Mouse (Mus musculus) embryonic fibroblast, embryonic 13.5 days (primary cell): ENCODE data around the gene Rnf41. TPM values are rescaled to one million over a fixed set of nuclear protein-coding genes. Genes with fewer than 3 reads are reported as not detected.
A peak's percentile ranks its signal among the peaks of the same experiment; 100 is the strongest.

Source experiments
- H3K27ac ChIP-seq: 2 replicates; pipeline ENCODE4 v1.5.1; 2012; ENCODE audit warnings: low read length, control low read depth, inconsistent platforms; ENCODE audit not compliant: insufficient read depth
- H3K4me1 ChIP-seq: 2 replicates; pipeline ENCODE4 v1.6.1; 2011; ENCODE audit warnings: low read length; ENCODE audit not compliant: control insufficient read depth, insufficient read depth
- H3K4me3 ChIP-seq: 2 replicates; pipeline ENCODE4 v1.5.1; 2011; ENCODE audit warnings: mild to moderate bottlenecking, control low read depth, low read length; ENCODE audit not compliant: insufficient read depth
- CTCF ChIP-seq: IDR thresholded peaks from 2 replicates; pipeline ENCODE4 v1.5.1; 2011; ENCODE audit warnings: mild to moderate bottlenecking, control low read depth, low read length, moderate library complexity, borderline replicate concordance; ENCODE audit not compliant: insufficient read depth
- POLR2A ChIP-seq: IDR thresholded peaks from 2 replicates; pipeline ENCODE4 v1.6.1; 2011; ENCODE audit warnings: low read depth, mild to moderate bottlenecking, control low read depth, low read length, moderate library complexity
- polyA plus RNA-seq: library from polyadenylated mRNA; stranded (reverse); fragments of >200 nt; gene quantifications from 2 replicates; pipeline ENCODE4 v1.2.4, GENCODE M21; 2011; ENCODE audit warnings: low read depth; ENCODE audit not compliant: missing spikeins, insufficient read length

Gene Rnf41
- polyA plus RNA-seq, 1 experiment, result 42.1 TPM

DNA sequence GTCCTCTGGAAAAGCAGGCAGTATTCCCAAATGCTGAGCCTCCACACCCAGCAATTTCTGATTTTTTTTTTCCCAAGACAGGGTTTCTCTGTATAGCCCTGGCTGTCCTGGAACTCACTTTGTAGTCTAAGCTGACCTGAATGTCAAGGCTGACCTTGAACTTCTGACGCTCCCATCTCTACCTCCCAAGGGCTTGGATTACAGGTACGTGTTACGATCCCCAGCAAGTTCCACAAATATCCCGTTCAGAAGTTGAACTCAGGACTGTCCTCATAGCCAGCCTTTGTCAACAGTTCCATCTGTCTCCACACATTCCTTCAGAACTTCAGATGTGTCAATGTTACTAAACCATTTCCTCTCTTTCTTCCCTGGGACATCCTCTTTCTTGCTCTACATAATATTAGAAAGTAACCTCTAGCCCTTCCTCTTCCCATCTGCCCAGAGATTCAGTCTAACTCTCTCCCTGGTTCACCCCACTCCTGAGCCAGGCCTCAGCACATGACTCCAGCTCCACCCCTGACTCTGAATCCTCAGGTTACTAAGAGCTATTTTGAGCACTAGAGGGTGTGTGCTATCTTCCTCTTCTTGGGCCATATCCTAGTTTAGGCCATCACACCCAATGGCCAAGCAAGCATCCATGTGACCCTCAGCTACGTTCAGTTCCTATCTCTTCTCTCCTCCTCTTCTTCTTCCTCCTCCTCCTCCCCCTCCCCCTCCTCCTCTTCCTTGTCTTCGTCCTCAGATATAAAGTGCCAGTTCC lies 38.3 kb upstream of the Rnf41 start:
- TF ChIP-seq POLR2A (no peak), CTCF (no peak)
- peaks cover 5% of the 10 kb centered on the region for H3K4me1 ChIP-seq
- no peak overlapping the region for H3K4me3 ChIP-seq
- H3K27ac ChIP-seq, result no peak overlapping the region

DNA sequence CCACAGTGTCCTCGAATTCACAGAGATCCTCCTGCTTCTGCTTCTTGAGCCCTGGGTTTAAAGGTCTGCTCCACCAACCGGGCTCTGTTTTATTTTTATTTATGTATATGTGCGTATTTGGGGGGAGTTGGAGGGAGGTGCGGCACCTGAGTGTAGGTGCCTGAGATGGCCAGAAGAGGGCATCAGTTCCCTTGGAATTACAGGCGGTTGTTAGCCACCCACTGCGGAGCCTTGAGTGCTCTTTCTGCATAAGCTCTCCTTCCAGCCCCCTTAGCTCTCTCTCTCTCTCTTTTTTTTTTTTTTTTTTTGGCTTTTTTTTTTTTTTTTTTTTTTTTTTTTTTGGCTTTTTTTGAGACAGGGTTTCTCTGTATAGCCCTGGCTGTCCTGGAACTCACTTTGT lies 37.1 kb upstream of the Rnf41 start:
- TF ChIP-seq POLR2A (no peak), CTCF (no peak)
- no peak overlapping the region for H3K27ac ChIP-seq
- H3K4me3 ChIP-seq, result no peak overlapping the region
- peaks cover 5% of the 10 kb centered on the region for H3K4me1 ChIP-seq

DNA sequence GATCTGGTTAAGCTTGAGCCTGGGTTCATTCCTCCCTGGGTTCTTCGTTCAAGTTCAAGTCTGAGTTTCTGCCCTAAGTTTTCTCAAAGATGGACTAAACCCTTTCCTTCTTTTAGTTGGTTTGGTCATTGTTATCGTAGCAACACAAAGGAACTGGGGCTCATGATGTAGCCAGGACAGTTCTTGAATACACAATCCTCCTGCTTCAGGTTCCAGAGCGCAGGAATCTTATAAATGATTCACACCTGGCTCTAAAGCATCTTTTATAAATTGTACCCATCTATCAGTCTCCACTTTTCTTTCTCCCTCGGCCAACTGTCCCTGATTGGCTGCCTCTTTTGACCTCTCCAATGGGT lies 35.4 kb upstream of the Rnf41 start:
- Histone ChIP-seq H3K4me1 (peaks cover 2% of the 10 kb centered on the region; the same call in 1 of the 2 replicates), H3K4me3 (no peak overlapping the region), H3K27ac (peak overlapping the region; percentile 93)
- no peak for TF ChIP-seq POLR2A
- no peak for TF ChIP-seq CTCF

DNA sequence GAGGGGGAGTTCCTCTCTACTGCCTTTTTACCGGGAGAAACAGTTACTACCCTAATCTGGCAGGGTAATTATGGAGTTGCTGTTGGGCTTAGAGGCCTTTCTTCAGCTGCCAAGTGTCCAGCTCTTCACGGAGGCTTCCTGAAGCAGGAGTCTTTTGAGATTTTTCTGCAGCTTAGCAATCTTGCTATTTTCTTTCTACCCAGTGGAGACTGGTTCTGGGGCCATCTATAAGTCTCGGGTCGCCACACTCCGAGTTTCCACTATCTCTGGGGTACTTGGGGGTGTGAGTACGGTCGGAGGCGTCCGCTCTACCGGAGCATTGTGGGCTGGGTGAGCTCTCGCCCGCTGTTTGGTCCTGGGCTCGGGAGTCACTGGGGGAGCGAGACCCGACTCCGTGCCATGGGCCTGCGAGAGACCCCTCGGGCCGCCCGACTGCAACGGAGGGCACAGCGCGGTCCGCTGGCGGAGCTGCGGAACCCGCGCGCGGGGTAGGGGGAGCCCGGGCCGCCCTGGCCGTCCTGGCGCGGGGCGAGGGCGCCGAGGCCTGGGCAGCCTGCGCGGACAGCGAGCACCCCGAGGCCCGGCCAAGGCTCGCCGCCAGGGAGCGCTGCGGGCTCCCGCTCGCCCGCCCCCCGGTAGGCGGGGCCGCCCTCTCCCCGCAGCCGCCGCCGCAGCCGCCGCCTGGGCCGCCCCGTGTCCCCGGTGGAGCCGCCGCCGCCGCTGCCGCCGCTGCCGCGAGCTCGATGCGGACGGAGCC lies 34.8 kb upstream of the Rnf41 start, which contains the start of gene Ankrd52:
Gene Ankrd52 (plus strand): TSS at position 661 of the 757 bp plus-strand sequence.
- peak within 1 kb of the TSS; percentile 93 for H3K27ac ChIP-seq
- H3K4me3 ChIP-seq, result peak within 1 kb of the TSS; percentile 84
- TF ChIP-seq POLR2A, result peak; percentile 50; the same call in 1 of the 2 replicates
- 0 out of 2 replicates have a peak, but pooled peaks have one; percentile 32 for TF ChIP-seq CTCF
- H3K4me1 ChIP-seq, result peaks cover 2% of the 10 kb centered on the region; the same call in 1 of the 2 replicates

DNA sequence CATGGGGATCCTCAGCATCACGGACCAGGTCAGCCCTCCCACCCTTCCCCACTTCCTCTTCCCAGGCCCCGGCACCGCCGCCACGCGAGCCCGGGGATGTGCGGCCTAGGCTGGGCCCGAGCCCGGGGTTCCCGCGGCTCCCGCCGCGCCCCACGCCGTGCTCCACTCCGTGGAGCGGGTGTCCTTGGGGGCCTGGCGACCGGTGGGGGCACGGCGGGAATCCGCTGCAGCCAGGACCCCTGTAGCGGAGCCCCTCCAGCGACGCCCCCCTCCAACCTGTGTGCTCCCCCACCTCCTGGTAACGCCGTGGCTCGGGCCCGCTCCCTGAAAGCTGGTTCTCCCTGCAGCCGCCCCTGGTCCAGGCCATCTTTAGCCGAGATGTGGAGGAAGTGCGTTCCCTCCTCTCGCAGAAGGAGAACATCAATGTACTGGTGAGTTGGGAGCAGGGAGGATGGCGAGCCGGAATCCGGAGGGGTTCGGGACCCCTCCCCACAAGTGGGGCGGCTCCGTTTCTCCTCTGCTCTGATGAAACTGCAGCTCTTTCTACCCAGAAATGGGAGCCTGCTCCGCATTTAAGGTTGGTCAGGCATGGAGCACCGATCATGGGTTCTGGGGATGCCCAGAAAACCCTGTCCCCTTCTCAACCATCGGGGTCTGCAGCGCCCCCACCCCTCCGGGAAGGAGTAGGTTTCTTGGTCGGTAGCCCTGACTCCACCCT lies 34.1 kb upstream of the Rnf41 start:
- Histone ChIP-seq H3K4me1 (peaks cover 2% of the 10 kb centered on the region; the same call in 1 of the 2 replicates), H3K27ac (peak overlapping the region; percentile 33), H3K4me3 (peak overlapping the region; percentile 84)
- TF ChIP-seq POLR2A (peak; percentile 21; the same call in 1 of the 2 replicates), CTCF (no peak)

DNA sequence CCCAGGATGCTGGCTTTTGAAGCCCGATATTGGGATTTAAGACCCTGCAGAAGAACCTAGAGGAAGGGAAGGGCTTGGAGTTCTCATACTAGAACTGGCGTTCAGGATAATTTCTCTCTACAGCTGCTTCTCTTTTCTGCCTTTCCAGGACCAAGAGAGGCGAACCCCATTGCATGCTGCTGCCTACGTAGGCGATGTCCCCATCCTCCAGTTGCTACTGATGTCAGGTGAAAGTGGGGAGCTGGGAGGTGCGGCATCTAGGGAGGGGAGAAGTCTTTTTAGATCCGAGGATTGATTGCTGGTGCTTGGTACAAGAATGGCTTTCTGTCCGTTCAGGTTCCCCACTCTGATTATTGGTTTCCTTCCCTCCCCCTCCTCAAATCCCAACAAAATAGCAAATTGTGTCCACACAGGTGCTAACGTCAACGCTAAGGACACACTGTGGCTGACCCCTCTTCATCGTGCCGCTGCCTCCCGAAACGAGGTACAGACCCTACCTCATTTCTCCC lies 33.5 kb upstream of the Rnf41 start:
- H3K27ac ChIP-seq, result no peak overlapping the region
- H3K4me1 ChIP-seq, result peaks cover 2% of the 10 kb centered on the region; the same call in 1 of the 2 replicates

DNA sequence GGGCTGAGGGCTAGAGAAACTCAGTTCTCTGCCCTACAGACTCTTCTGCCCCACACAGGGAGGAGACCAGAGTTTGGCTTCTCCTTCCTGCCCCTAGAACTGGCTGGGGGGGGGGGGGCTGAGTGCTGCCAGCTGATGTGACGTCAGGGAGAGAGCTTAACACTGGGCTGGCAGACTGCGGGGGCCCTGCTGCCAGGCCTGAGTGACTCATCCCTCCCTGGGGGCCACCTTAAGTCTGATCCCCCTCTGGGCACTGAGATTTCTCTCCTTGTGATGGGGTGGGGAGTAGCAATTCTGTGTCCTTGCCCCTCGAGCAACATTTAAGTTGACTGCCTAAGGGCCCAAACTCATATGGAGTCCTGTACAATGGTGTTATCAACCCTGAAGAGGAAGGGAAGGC lies 33.0 kb upstream of the Rnf41 start:
- Histone ChIP-seq H3K4me3 (peak overlapping the region; percentile 84), H3K27ac (no peak overlapping the region), H3K4me1 (peaks cover 2% of the 10 kb centered on the region; the same call in 1 of the 2 replicates)
- TF ChIP-seq POLR2A (no peak), CTCF (no peak)

More for the DNA sequence above, 33.5 kb upstream of the Rnf41 start:
- no peak for TF ChIP-seq CTCF
- no peak for TF ChIP-seq POLR2A
- peak overlapping the region; percentile 84 for H3K4me3 ChIP-seq

DNA sequence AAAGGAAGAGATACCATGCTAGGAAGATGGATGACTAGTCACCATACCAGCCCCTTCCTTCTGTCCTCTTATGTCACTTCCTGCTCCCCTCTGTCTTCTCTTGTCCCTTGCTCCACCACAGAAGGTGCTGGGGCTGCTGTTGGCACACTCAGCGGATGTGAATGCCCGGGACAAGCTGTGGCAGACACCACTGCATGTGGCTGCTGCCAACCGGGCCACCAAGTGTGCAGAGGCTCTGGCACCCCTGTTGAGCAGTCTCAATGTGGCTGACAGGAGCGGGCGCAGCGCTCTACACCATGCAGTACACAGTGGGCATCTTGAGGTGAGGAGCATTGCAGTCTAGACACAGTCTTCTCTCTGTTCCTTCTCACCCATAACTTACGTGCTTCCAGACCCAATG lies 32.2 kb upstream of the Rnf41 start:
- Histone ChIP-seq H3K4me1 (peaks cover 2% of the 10 kb centered on the region; the same call in 1 of the 2 replicates), H3K4me3 (no peak overlapping the region), H3K27ac (no peak overlapping the region)
- TF ChIP-seq CTCF, result no peak
- no peak for TF ChIP-seq POLR2A

DNA sequence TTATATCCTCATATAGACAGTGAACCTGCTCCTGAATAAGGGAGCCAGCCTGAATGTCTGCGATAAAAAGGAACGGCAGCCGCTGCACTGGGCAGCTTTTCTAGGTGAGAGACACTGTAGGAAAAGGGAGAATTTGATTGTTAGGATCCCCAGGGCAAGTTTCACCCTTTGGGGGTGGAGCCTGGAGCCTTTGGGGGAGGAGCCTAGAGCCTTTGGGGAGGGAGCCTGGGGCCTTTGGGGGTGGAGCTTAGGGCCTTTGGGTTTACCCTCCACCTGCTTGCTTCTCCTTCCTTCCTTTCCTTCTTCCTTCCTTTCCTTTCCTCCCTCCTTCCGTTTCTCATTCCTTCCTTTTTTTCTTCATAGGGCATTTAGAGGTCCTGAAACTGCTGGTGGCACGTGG lies 30.9 kb upstream of the Rnf41 start:
- no peak overlapping the region for H3K27ac ChIP-seq
- TF ChIP-seq POLR2A, result no peak
- no peak for TF ChIP-seq CTCF
- H3K4me3 ChIP-seq, result no peak overlapping the region
- peaks cover 2% of the 10 kb centered on the region; the same call in 1 of the 2 replicates for H3K4me1 ChIP-seq
